Mouse (Mus musculus) embryonic stem cell, embryonic (primary cell): ENCODE results near the gene Prrt2.

Experiments used
- CTCF ChIA-PET, 4 experiments: fragments of 300-600 bp in 2 of 4; fragments of 350-600 bp in 2 of 4; sonication (Branson Sonifier 250); formaldehyde crosslinking; loops; one replicate each; lab custom pipeline; 2022; ENCODE audit warnings: inconsistent platforms in 2 of 4; lab: Charles Lee
- POLR2A ChIA-PET, 4 experiments: fragments of 300-600 bp in 2 of 4; fragments of 350-600 bp in 2 of 4; sonication (Branson Sonifier 250); formaldehyde crosslinking; loops; one replicate each; lab custom pipeline; 2022; ENCODE audit warnings: antibody characterized with exemption in 4 of 4, inconsistent platforms in 1 of 4; lab: Charles Lee

The Prrt2 gene

GRCm38 (mm10) chr7:126996449-126996848 lies 24.6 kb downstream of the Prrt2 start:
- ChIA-PET POLR2A (interaction anchor here in 1 of 4 experiments (0.6 to 1.3 kb wide), 2 partner anchors 9 to 18 kb away, joined by 3 to 4 read pairs; partner anchors contain the start of gene Mvp), CTCF (interaction anchor here in 1 of 4 experiments (1.0 to 1.1 kb wide), 2 partner anchors 21 to 27 kb away, joined by 3 to 4 read pairs; partner anchors contain the start of gene Pagr1a)

GRCm38 (mm10) chr7:126988816-126989215 lies 32.2 kb downstream of the Prrt2 start:
- CTCF ChIA-PET = interaction anchor here in 2 of 4 experiments (1.3 to 2.0 kb wide), 4 partner anchors 12 to 168 kb away, joined by 3 to 8 read pairs (median 5); partner anchors contain the start of genes Pagr1a (in 1 of the 2) and Pagr1b (in 1 of the 2)
- POLR2A ChIA-PET = interaction anchor here in 3 of 4 experiments (0.5 to 2.2 kb wide), 28 partner anchors 9 to 253 kb away, joined by 3 to 11 read pairs (median 4); partner anchors contain the start of genes Pagr1a (in 2 of the 3), Ino80e (in 1 of the 3), Maz (in 1 of the 3) and Pagr1b (in 1 of the 3)

GRCm38 (mm10) chr7:126986319-126986718 lies 34.7 kb downstream of the Prrt2 start:
- CTCF ChIA-PET = interaction anchor here in 1 of 4 experiments (0.9 to 1.3 kb wide), 2 partner anchors 31 to 118 kb away, joined by 3 to 4 read pairs; partner anchors contain the start of genes Pagr1a and Pagr1b
- POLR2A ChIA-PET = interaction anchor here in 3 of 4 experiments (0.5 to 1.8 kb wide), 8 partner anchors 10 to 414 kb away, joined by 3 to 5 read pairs (median 3); partner anchors contain the start of genes Asphd1 (in 1 of the 3), Maz (in 1 of the 3) and Sez6l2 (in 1 of the 3)

GRCm38 (mm10) chr7:126984667-126985444 lies 36.2 kb downstream of the Prrt2 start:
- ChIA-PET CTCF (interaction anchor here in 3 of 4 experiments (0.6 kb wide), 4 partner anchors 8 to 343 kb away, joined by 3 to 5 read pairs (median 3); no protein-coding TSS in a partner anchor), POLR2A (interaction anchor here (0.6 to 1.8 kb wide), 8 partner anchors 8 to 123 kb away, joined by 3 to 5 read pairs (median 3); partner anchors contain the start of genes Asphd1 (in 1 of the 4), Hirip3 (in 1 of the 4), Ino80e (in 1 of the 4) and Sez6l2 (in 1 of the 4))

- CTCF ChIA-PET = no interaction called here
Measured at GRCm38 (mm10) chr7:126983113-126983512, 37.9 kb downstream of the Prrt2 start.

GRCm38 (mm10) chr7:126982054-126982453 lies 39.0 kb downstream of the Prrt2 start:
- ChIA-PET CTCF (interaction anchor here in 1 of 4 experiments (0.6 kb wide), 1 partner anchor 23 kb away, joined by 4 read pairs; no protein-coding TSS in a partner anchor), POLR2A (interaction anchor here in 2 of 4 experiments (0.5 to 0.6 kb wide), 2 partner anchors 130 to 205 kb away, joined by 3 to 7 read pairs; no protein-coding TSS in a partner anchor)

More at GRCm38 (mm10) chr7:126983113-126983512, 37.9 kb downstream of the Prrt2 start:
- POLR2A ChIA-PET = interaction anchor here in 1 of 4 experiments (0.5 kb wide), 1 partner anchor 55 kb away, joined by 5 read pairs; no protein-coding TSS in a partner anchor

- CTCF ChIA-PET = interaction anchor here in 1 of 4 experiments (0.6 kb wide), 1 partner anchor 24 kb away, joined by 4 read pairs; no protein-coding TSS in a partner anchor
- POLR2A ChIA-PET = interaction anchor here in 2 of 4 experiments (0.5 to 1.6 kb wide), 3 partner anchors 19 to 206 kb away, joined by 3 to 7 read pairs (median 3); no protein-coding TSS in a partner anchor
Measured at GRCm38 (mm10) chr7:126981601-126982000, 39.4 kb downstream of the Prrt2 start.

- POLR2A ChIA-PET = interaction anchor here in 1 of 4 experiments (0.5 to 1.0 kb wide), 2 partner anchors 9 to 10 kb away, joined by 3 to 6 read pairs; no protein-coding TSS in a partner anchor
Measured at GRCm38 (mm10) chr7:126978841-126979240, 42.2 kb downstream of the Prrt2 start.

GRCm38 (mm10) chr7:126976878-126977459 lies 44.0 kb downstream of the Prrt2 start:
- POLR2A ChIA-PET = interaction anchor here (0.7 to 2.3 kb wide), 37 partner anchors 9 to 500 kb away, joined by 3 to 13 read pairs (median 4); partner anchors contain the start of genes Mvp (in 2 of the 4), Taok2 (in 2 of the 4), Hirip3 (in 1 of the 4) and Ino80e (in 1 of the 4)
- CTCF ChIA-PET = interaction anchor here in 3 of 4 experiments (0.5 to 1.3 kb wide), 3 partner anchors 8 to 197 kb away, joined by 3 to 5 read pairs (median 5); no protein-coding TSS in a partner anchor

More at GRCm38 (mm10) chr7:126978841-126979240, 42.2 kb downstream of the Prrt2 start:
- CTCF ChIA-PET = interaction anchor here in 2 of 4 experiments (0.6 to 1.4 kb wide), 2 partner anchors 146 to 147 kb away, joined by 3 to 5 read pairs; no protein-coding TSS in a partner anchor

GRCm38 (mm10) chr7:126975950-126976866 lies 44.8 kb downstream of the Prrt2 start, which contains the start of gene Cdiptos:
TSS of gene Cdiptos (minus strand) at chr7:126976098.
- ChIA-PET POLR2A (interaction anchor here (0.7 to 2.3 kb wide), 38 partner anchors 9 to 499 kb away, joined by 3 to 13 read pairs (median 4); partner anchors contain the start of genes Mvp (in 2 of the 4), Taok2 (in 2 of the 4), Hirip3 (in 1 of the 4) and Ino80e (in 1 of the 4)), CTCF (interaction anchor here in 2 of 4 experiments (0.7 to 1.3 kb wide), 2 partner anchors 12 to 196 kb away, joined by 3 to 5 read pairs; no protein-coding TSS in a partner anchor)

- ChIA-PET POLR2A (interaction anchor here in 1 of 4 experiments (1.0 to 1.2 kb wide), 2 partner anchors 46 to 156 kb away, joined by 3 read pairs; no protein-coding TSS in a partner anchor), CTCF (no interaction called here)
Measured at GRCm38 (mm10) chr7:126975893-126975949, 45.3 kb downstream of the Prrt2 start, which contains the start of gene Cdipt. TSS of gene Cdipt (plus strand) at chr7:126975914.

GRCm38 (mm10) chr7:126975493-126975892 lies 45.5 kb downstream of the Prrt2 start:
- CTCF ChIA-PET = interaction anchor here in 1 of 4 experiments (0.7 kb wide), 1 partner anchor 86 kb away, joined by 3 read pairs; no protein-coding TSS in a partner anchor
- POLR2A ChIA-PET = interaction anchor here in 1 of 4 experiments (0.7 to 1.6 kb wide), 4 partner anchors 46 to 176 kb away, joined by 3 to 5 read pairs (median 4); no protein-coding TSS in a partner anchor
